Mouse (Mus musculus) splenic B cell, adult 2 months (primary cell): ENCODE results near the gene Fdx1l.
"Not testable (repeated sequence)": the region's sequence is repeated elsewhere in the genome, so short reads cannot be mapped to it uniquely, and the experiment has no call there.

Source experiments
- DNase-seq: peaks from one replicate; pipeline ENCODE4 v3.0.0-alpha.2; 2011; ENCODE audit warnings: low read depth, low spot score
- H3K27me3 ChIP-seq: 2 replicates; pipeline ENCODE4 v1.6.1; 2012; ENCODE audit warnings: mild to moderate bottlenecking, low read length, moderate library complexity, mixed read lengths; ENCODE audit not compliant: control insufficient read depth, poor library complexity, insufficient read depth, severe bottlenecking
- H3K36me3 ChIP-seq: 2 replicates; pipeline ENCODE4 v1.6.1; 2012; ENCODE audit warnings: mild to moderate bottlenecking, low read length, moderate library complexity, mixed read lengths; ENCODE audit not compliant: control insufficient read depth, poor library complexity, insufficient read depth, severe bottlenecking

The Fdx1l gene

GRCm38 (mm10) chr9:21091707-21092320 lies 18.4 kb upstream of the Fdx1l start, which contains the start of the genes Gm38431 and Raver1:
TSS of gene Gm38431 (minus strand) at chr9:21091997.
TSS of gene Raver1 (minus strand) at chr9:21092008.
- peak; percentile 98 for DNase-seq
- H3K27me3 ChIP-seq: no peaks in the 10 kb centered on the region
- H3K36me3 ChIP-seq: peaks cover 2% of the 10 kb centered on the region; the same call in 1 of the 2 replicates

GRCm38 (mm10) chr9:21090972-21091706 lies 17.7 kb upstream of the Fdx1l start:
- Histone ChIP-seq H3K36me3 (peaks cover 2% of the 10 kb centered on the region; the same call in 1 of the 2 replicates), H3K27me3 (no peaks in the 10 kb centered on the region)
- peak; percentile 13 for DNase-seq

- H3K36me3 ChIP-seq: peaks cover 2% of the 10 kb centered on the region; the same call in 1 of the 2 replicates
- no peak for DNase-seq
Observed at GRCm38 (mm10) chr9:21090537-21090936, 17.1 kb upstream of the Fdx1l start.

GRCm38 (mm10) chr9:21083324-21083723 lies 9.9 kb upstream of the Fdx1l start:
- peaks cover 18% of the 10 kb centered on the region for H3K36me3 ChIP-seq
- DNase-seq: no peak
- no peaks in the 10 kb centered on the region for H3K27me3 ChIP-seq

More at GRCm38 (mm10) chr9:21090537-21090936, 17.1 kb upstream of the Fdx1l start:
- no peaks in the 10 kb centered on the region for H3K27me3 ChIP-seq

- DNase-seq: no peak
- Histone ChIP-seq H3K27me3 (no peaks in the 10 kb centered on the region), H3K36me3 (peaks cover 18% of the 10 kb centered on the region)
Observed at GRCm38 (mm10) chr9:21081127-21081526, 7.7 kb upstream of the Fdx1l start.

- Histone ChIP-seq H3K27me3 (no peaks in the 10 kb centered on the region), H3K36me3 (peaks cover 11% of the 10 kb centered on the region)
- no peak for DNase-seq
Observed at GRCm38 (mm10) chr9:21075625-21076024, 2.2 kb upstream of the Fdx1l start.

- DNase-seq: no peak
- Histone ChIP-seq H3K27me3 (no peaks in the 10 kb centered on the region), H3K36me3 (peaks cover 2% of the 10 kb centered on the region)
Observed at GRCm38 (mm10) chr9:21074173-21074572, 759 bp upstream of the Fdx1l start.

GRCm38 (mm10) chr9:21072641-21073040 lies 773 bp downstream of the Fdx1l start:
- no peak for DNase-seq
- no peaks in the 10 kb centered on the region for H3K27me3 ChIP-seq
- H3K36me3 ChIP-seq: peaks cover 2% of the 10 kb centered on the region; the same call in 1 of the 2 replicates

GRCm38 (mm10) chr9:21067006-21067684 lies 6.3 kb downstream of the Fdx1l start, which contains the start of gene Zglp1:
TSS of gene Zglp1 (minus strand) at chr9:21067093.
- no peak for DNase-seq
- no peaks in the 10 kb centered on the region for H3K27me3 ChIP-seq

GRCm38 (mm10) chr9:21062928-21063327 lies 10.5 kb downstream of the Fdx1l start:
- no peaks in the 10 kb centered on the region for H3K27me3 ChIP-seq
- peaks cover 10% of the 10 kb centered on the region; the same call in 1 of the 2 replicates for H3K36me3 ChIP-seq
- no peak for DNase-seq

More at GRCm38 (mm10) chr9:21067006-21067684, 6.3 kb downstream of the Fdx1l start, which contains the start of gene Zglp1:
- peaks cover 10% of the 10 kb centered on the region; the same call in 1 of the 2 replicates for H3K36me3 ChIP-seq

GRCm38 (mm10) chr9:21051578-21051977 lies 21.8 kb downstream of the Fdx1l start:
- no peak for DNase-seq
- Histone ChIP-seq H3K36me3 (no peaks in the 10 kb centered on the region), H3K27me3 (no peaks in the 10 kb centered on the region)

GRCm38 (mm10) chr9:21045235-21045634 lies 28.2 kb downstream of the Fdx1l start:
- Histone ChIP-seq H3K27me3 (no peaks in the 10 kb centered on the region), H3K36me3 (no peaks in the 10 kb centered on the region)
- no peak for DNase-seq

GRCm38 (mm10) chr9:21044785-21045184 lies 28.6 kb downstream of the Fdx1l start:
- H3K27me3 ChIP-seq: not testable (repeated sequence)

GRCm38 (mm10) chr9:21043563-21043962 lies 29.9 kb downstream of the Fdx1l start:
- Histone ChIP-seq H3K36me3 (no peaks in the 10 kb centered on the region), H3K27me3 (no peaks in the 10 kb centered on the region)
- no peak for DNase-seq

More at GRCm38 (mm10) chr9:21044785-21045184, 28.6 kb downstream of the Fdx1l start:
- not testable (repeated sequence) for DNase-seq, H3K36me3 ChIP-seq
